Mouse (Mus musculus): ENCODE data around the gene Amigo2. TPM values are rescaled to one million over a fixed set of nuclear protein-coding genes. Genes with fewer than 3 reads are reported as not detected.

Gene Amigo2
- polyA plus RNA-seq, 1 experiment from 2014 or later = 7.9 TPM

DNA sequence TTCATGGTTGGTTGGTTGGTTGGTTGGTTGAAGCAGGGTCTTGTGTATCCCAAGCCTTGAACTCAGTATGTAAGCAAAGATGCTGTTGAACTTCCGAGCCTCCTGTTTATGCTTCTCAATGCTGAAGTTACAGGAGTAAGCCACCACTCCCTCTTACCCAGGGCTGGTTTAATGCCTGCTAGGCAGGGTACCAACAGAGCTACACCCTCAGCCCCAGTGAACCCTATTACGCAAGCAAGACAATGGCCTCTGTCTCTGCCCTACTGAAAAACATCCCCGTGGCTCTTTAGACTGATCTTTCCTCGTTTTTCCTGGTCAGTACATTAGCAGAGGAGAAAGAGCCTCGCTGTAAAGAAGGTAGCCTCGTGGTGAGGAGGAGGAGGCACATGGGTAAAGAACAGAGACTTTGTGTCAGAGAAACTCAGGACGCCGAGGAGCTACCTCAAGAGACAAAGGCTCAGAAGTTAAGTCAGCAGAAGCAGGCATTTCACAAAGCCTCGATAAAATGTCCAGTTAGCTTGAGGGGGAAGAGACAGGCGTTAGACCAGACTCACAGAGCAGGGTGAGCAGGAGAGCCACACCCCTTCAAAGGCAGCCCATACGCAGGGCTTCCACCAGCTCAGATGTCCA, 13.0 kb upstream of the Amigo2 start:
- Histone ChIP-seq H3K9ac (replicated peaks) (no peak overlapping the region), H3K27me3 (no peaks in the 10 kb centered on the region), H3K27ac (replicated peaks) (no peak overlapping the region), H3K4me1 (no peaks in the 10 kb centered on the region), H3K36me3 (no peaks in the 10 kb centered on the region), H3K4me3 (no peak overlapping the region), H3K4me2 (replicated peaks) (no peak overlapping the region), H3K9me3 (no peaks in the 10 kb centered on the region)
- WGBS = 78% methylated on average over 11 of the region's 11 CpGs
- no peak for ATAC-seq (ENCODE audit: low FRiP score, low read depth)

DNA sequence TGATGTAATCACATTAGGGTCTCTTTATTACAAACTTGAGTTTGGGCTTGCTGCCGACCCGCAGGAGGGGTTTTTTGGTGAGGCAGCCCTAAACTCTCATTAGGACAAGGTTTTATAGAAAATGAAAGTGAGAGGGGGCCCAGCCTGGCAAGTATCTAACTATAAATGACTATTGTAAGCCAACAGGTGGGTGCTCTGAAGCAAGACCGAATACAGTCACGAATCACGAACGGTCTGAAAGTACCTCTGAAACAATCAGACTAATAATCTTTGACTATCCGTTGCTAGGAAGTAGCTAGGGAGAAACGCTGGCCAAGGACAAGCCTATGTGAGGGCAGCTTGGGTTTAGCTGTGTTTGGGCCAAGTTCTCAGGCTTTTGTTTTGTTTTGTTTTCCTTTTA, 12.2 kb upstream of the Amigo2 start:
- ATAC-seq (ENCODE audit: low FRiP score, low read depth) = no peak
- no peak overlapping the region for H3K4me3 ChIP-seq
- no peak overlapping the region for H3K9ac ChIP-seq (replicated peaks)
- no peaks in the 10 kb centered on the region for H3K9me3 ChIP-seq
- H3K4me1 ChIP-seq = no peaks in the 10 kb centered on the region
- no peak overlapping the region for H3K4me2 ChIP-seq (replicated peaks)
- WGBS = 89% methylated on average over 8 of the region's 8 CpGs
- H3K27ac ChIP-seq (replicated peaks) = no peak overlapping the region
- no peaks in the 10 kb centered on the region for H3K36me3 ChIP-seq
- H3K27me3 ChIP-seq = no peaks in the 10 kb centered on the region

DNA sequence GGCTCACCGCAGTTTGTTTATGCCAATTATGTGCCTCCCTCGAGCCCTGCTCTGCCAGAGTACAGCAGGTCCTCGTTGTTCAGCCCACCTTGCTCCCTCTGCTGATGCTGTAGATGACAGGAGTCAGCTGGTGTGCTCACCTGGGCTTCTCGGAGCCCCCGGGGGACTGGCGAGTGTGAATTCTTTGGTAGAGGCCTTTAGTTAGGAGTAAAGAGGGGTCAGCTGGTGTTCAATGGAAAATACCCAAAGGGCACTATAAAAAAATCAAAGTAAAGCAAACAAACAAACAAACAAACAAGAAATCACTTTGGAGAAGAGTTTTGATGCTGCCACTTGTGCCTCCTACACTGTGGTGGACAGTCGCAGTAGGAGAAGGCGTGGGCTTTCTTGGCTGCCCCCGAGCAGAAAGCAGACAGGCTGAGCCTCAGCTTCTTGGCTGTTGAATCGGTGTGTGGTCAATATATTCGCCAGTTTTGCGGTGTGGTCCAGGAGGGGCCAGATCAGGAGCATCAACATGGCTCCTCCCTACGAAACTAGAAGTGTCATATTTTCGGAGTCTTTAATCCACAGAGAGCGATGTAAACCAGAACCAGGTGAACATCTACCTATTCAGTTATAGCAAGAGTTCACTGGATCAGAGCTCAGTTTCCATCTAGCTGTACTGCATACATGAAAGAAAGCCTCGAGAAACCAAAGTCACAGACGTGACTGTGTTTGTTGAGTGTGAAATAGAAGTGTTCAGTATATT, 11.6 kb upstream of the Amigo2 start:
- Histone ChIP-seq H3K27ac (replicated peaks) (no peak overlapping the region), H3K27me3 (no peaks in the 10 kb centered on the region), H3K4me1 (no peaks in the 10 kb centered on the region), H3K4me3 (no peak overlapping the region), H3K36me3 (no peaks in the 10 kb centered on the region), H3K9ac (replicated peaks) (no peak overlapping the region), H3K9me3 (no peaks in the 10 kb centered on the region), H3K4me2 (replicated peaks) (no peak overlapping the region)
- 90% methylated on average over 17 of the region's 17 CpGs for WGBS
- no peak for ATAC-seq (ENCODE audit: low FRiP score, low read depth)

DNA sequence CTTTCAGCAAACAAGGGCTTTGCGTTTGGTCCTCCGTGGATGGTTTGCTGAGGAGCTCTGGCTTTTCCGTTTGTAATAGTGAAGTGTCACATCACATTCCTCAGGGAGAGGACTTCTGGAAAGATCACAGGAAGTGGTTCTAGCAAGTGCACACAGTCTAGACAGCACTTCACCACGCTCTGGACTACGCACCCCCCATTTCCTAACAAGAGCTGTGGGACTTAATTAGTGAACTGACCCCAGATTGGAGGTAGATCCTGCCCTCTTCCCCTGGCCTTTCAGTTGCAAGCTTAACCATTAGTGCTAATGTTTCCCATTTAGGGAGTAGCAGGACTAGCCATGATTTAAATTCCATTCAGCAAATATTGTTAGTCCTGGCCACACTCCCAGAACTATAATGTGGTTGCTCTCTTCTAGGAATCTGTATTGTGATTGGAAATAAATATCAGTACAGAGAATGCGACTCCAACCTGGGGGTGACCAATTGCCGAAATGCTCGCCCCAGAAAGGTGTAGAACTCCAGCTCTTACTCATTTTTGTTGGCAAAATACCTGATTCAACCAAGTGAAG, 10.2 kb upstream of the Amigo2 start:
- Histone ChIP-seq H3K4me2 (replicated peaks) (no peak overlapping the region), H3K9me3 (no peaks in the 10 kb centered on the region), H3K27ac (replicated peaks) (no peak overlapping the region), H3K27me3 (no peaks in the 10 kb centered on the region), H3K9ac (replicated peaks) (no peak overlapping the region), H3K4me1 (no peaks in the 10 kb centered on the region), H3K4me3 (no peak overlapping the region), H3K36me3 (no peaks in the 10 kb centered on the region)
- WGBS = 82% methylated on average over 8 of the region's 8 CpGs
- no peak for ATAC-seq (ENCODE audit: low FRiP score, low read depth)

DNA sequence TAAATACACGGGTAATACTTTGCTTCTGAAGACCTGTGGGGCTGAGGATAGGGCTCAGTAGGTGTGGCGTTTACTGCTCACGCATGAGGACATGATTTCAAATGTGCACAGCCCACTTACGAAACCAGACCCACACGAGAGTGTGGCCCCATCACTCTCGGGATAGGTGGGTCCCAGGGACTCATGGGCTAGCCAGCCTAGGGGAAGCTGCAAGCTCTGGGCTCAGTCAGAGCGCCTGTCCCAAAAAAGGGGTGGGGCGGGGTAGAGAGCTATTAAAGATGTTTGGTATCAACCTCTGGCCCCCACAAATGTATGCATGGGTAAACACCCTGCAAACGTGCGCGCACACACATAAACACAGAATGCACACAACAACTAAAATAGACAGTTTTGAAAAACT, 9.3 kb upstream of the Amigo2 start:
- H3K27me3 ChIP-seq = no peaks in the 10 kb centered on the region
- H3K36me3 ChIP-seq = no peaks in the 10 kb centered on the region
- H3K4me1 ChIP-seq = no peaks in the 10 kb centered on the region
- H3K4me3 ChIP-seq = no peak overlapping the region
- H3K9ac ChIP-seq (replicated peaks) = no peak overlapping the region
- ATAC-seq (ENCODE audit: low FRiP score, low read depth) = no peak
- no peaks in the 10 kb centered on the region for H3K9me3 ChIP-seq
- H3K27ac ChIP-seq (replicated peaks) = no peak overlapping the region
- H3K4me2 ChIP-seq (replicated peaks) = no peak overlapping the region
- WGBS = 90% methylated on average over 11 of the region's 11 CpGs

DNA sequence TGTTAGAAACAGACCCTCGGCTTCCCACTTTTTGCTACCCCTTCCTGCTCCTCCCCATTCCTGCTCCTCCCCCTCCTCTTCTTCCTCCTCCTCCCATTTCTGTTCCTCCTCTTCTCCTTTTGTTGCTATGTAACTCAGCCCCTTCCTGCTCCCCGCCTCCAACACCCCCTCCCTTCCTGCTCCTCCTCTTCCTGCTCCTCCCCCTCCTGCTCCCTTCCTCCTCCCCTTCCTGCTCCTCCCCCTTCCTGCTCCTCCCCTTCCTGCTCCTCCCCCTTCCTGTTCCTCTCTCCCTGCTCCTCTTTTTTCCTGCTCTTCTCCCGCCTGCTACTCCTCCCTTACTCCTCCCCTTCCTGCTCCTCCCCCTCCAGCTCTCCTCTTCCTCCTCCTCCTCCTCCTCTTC, 8.7 kb upstream of the Amigo2 start:
- no peak for ATAC-seq (ENCODE audit: low FRiP score, low read depth)
- no peak overlapping the region for H3K4me2 ChIP-seq (replicated peaks)
- H3K4me3 ChIP-seq = no peak overlapping the region
- H3K27ac ChIP-seq (replicated peaks) = no peak overlapping the region
- no peak overlapping the region for H3K9ac ChIP-seq (replicated peaks)
- WGBS = 89% methylated on average over 3 of the region's 3 CpGs
- H3K36me3 ChIP-seq = no peaks in the 10 kb centered on the region
- no peaks in the 10 kb centered on the region for H3K4me1 ChIP-seq
- no peaks in the 10 kb centered on the region for H3K9me3 ChIP-seq
- H3K27me3 ChIP-seq = no peaks in the 10 kb centered on the region

DNA sequence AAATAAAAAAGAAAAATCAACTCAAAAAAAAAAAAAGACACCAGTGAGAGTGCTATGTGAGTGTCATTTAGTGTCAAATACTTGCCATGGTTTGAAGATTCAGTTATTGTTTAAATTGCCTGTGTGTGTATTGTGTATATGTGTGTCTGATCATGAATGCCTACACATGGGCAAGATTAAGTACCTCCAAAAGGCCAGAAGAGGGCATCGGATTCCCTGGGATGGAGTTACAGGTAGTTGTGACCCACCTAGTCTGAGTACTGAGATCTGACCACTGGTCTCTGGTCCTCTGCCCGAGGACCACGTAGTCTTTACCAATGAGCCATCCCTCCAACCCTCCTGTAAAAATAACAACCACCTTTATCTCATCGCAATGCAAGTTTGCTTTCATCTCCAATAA, 7.3 kb upstream of the Amigo2 start:
- Histone ChIP-seq H3K27ac (replicated peaks) (no peak overlapping the region), H3K9ac (replicated peaks) (no peak overlapping the region), H3K4me3 (no peak overlapping the region), H3K4me2 (replicated peaks) (no peak overlapping the region), H3K9me3 (peaks cover 3% of the 10 kb centered on the region; the same call in 1 of the 2 replicates), H3K4me1 (no peaks in the 10 kb centered on the region), H3K27me3 (no peaks in the 10 kb centered on the region), H3K36me3 (no peaks in the 10 kb centered on the region)
- no peak for ATAC-seq (ENCODE audit: low FRiP score, low read depth)
- WGBS = 94% methylated on average over 4 of the region's 4 CpGs

DNA sequence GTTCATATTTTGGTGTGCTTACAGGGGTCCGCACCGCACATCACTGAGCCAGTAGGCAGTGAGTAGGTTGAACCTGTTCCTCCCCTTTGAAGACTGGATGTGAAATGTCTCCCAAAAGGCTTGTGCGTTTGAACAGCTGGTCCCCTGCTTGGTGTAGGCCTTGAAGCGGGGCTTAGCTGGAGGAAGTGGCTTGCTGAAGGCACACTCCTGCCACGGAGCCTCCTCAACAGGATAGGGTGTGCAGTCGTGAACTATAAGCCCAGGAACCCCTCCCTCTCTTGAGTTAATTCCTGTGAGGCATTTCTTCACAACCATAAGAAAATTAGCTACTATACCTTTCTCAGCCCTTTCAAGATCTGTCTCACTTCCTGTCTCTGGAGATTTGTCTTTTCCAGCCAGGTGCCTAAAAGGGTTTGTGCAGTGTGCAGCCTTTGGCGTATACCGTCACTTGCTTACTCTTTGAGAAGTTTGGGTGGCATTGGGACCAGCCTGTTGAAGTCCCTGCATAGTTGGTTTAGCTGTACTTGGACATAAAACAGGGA, 5.5 kb upstream of the Amigo2 start:
- H3K4me2 ChIP-seq (replicated peaks) = no peak overlapping the region
- H3K36me3 ChIP-seq = no peaks in the 10 kb centered on the region
- ATAC-seq (ENCODE audit: low FRiP score, low read depth) = no peak
- H3K9me3 ChIP-seq = peaks cover 3% of the 10 kb centered on the region; the same call in 1 of the 2 replicates
- no peak overlapping the region for H3K9ac ChIP-seq (replicated peaks)
- 0 out of 2 replicates have a peak, but pooled peaks cover 6% of the 10 kb centered on the region for H3K4me1 ChIP-seq
- H3K27ac ChIP-seq (replicated peaks) = no peak overlapping the region
- H3K4me3 ChIP-seq = no peak overlapping the region
- WGBS = 81% methylated on average over 8 of the region's 8 CpGs
- H3K27me3 ChIP-seq = no peaks in the 10 kb centered on the region

DNA sequence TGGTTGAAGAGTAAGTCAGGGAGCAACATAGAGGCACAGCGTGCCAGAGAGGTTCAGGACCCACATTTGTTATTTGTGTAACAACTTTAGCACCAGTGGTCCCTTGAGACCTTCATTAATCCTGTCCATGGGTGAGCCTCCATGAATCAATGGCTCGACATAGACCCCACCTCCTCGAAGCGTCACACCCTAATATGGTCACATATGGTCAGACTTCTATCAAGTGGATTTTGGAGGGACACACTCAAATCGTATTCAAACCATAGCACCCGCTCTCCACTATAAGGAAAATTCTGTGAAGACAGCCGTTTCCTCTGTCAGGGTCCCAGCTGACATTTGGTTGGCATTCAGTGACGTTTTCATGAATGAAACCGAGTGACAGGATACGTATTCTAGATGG, 2.2 kb upstream of the Amigo2 start:
- no peak overlapping the region for H3K4me2 ChIP-seq (replicated peaks)
- H3K36me3 ChIP-seq = no peaks in the 10 kb centered on the region
- peaks cover 16% of the 10 kb centered on the region; the same call in 1 of the 2 replicates for H3K4me1 ChIP-seq
- WGBS = 92% methylated on average over 10 of the region's 10 CpGs
- no peak overlapping the region for H3K27ac ChIP-seq (replicated peaks)
- no peak overlapping the region for H3K9ac ChIP-seq (replicated peaks)
- H3K27me3 ChIP-seq = peaks cover 19% of the 10 kb centered on the region
- peaks cover 3% of the 10 kb centered on the region; the same call in 1 of the 2 replicates for H3K9me3 ChIP-seq
- ATAC-seq (ENCODE audit: low FRiP score, low read depth) = no peak
- H3K4me3 ChIP-seq = no peak overlapping the region

DNA sequence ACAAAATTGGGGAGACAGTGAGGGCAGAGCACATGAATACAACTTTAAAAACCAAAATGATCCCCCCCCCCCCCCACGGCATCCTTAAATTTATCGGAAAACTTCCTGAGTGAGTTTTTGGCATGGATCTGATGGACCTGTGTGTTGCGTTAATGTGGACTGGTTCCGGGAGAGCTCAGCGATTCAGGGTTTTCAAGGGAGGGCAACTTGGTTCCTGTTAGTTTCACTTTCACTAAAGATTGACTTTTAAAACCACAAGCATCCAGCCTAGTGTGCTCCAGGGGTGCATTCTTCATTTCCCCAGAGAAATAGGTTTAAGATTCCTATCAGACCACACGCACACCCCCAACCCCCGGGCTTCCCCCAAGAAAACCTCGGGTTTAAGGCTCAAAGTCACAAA, 1.2 kb upstream of the Amigo2 start:
- H3K27ac ChIP-seq (replicated peaks) = no peak overlapping the region
- ATAC-seq (ENCODE audit: low FRiP score, low read depth) = no peak

DNA sequence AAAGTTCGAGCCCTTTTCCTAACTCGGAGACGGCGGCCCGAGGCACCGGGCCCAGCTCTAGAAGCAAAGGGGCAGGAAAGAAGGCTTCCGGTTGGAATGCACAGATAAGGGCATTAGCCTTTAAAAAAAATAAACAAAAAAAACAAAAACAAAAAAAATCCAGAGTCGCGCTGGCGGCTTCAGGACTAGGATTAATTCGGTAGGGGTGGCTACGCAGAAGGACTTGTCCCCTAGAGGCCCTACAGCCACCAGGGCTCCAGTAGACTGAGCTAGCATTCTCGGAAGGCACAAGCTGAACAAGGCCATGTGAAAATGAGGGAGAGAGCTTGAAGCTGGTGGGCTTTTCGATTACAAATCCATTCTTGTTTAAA, 689 bp upstream of the Amigo2 start:
- Histone ChIP-seq H3K27ac (replicated peaks) (peak overlapping the region; percentile 75), H3K27me3 (peaks cover 19% of the 10 kb centered on the region), H3K9me3 (peaks cover 3% of the 10 kb centered on the region; the same call in 1 of the 2 replicates), H3K36me3 (no peaks in the 10 kb centered on the region), H3K9ac (replicated peaks) (peak overlapping the region; percentile 84), H3K4me3 (peak overlapping the region; percentile 81), H3K4me1 (peaks cover 16% of the 10 kb centered on the region; the same call in 1 of the 2 replicates), H3K4me2 (replicated peaks) (peak overlapping the region; percentile 80)
- ATAC-seq (ENCODE audit: low FRiP score, low read depth) = no peak
- WGBS = under 1% methylated on average over 14 of the region's 14 CpGs

More for the DNA sequence above, 1.2 kb upstream of the Amigo2 start:
- Histone ChIP-seq H3K9me3 (peaks cover 3% of the 10 kb centered on the region; the same call in 1 of the 2 replicates), H3K36me3 (no peaks in the 10 kb centered on the region), H3K4me1 (peaks cover 16% of the 10 kb centered on the region; the same call in 1 of the 2 replicates), H3K4me2 (replicated peaks) (peak overlapping the region; percentile 80), H3K27me3 (peaks cover 19% of the 10 kb centered on the region), H3K4me3 (peak overlapping the region; percentile 81), H3K9ac (replicated peaks) (0 out of 2 replicates have a peak overlapping the region, but pooled peaks have one; percentile 2)
- 57% methylated on average over 8 of the region's 8 CpGs for WGBS

DNA sequence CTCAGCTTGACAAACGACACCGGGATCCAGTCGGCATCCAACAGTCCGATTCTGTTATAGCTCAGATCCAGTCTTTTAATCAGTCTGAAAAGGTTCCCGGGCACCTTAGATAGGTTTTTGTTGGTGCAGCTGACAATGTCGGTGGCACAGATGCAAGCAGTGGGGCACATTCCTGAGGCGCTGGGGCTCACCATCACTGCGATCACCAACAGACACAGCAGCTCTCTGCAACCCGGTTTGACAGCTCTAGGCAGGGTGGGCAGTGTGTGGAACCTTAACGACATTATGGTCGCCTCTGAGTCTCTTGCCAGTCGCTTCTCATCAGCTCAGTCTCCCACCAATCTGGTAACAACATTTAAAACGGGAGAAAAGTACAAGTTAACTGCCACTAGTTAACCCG, 831 bp downstream of the Amigo2 start:
- H3K27ac ChIP-seq (replicated peaks) = no peak overlapping the region
- H3K9ac ChIP-seq (replicated peaks) = peak overlapping the region; percentile 84; the same call in 1 of the 2 replicates
- no peaks in the 10 kb centered on the region for H3K36me3 ChIP-seq
- WGBS = 30% methylated on average over 14 of the region's 14 CpGs
- H3K4me1 ChIP-seq = peaks cover 16% of the 10 kb centered on the region; the same call in 1 of the 2 replicates
- peaks cover 19% of the 10 kb centered on the region for H3K27me3 ChIP-seq
- peaks cover 3% of the 10 kb centered on the region; the same call in 1 of the 2 replicates for H3K9me3 ChIP-seq
- H3K4me3 ChIP-seq = peak overlapping the region; percentile 81
- no peak for ATAC-seq (ENCODE audit: low FRiP score, low read depth)
- H3K4me2 ChIP-seq (replicated peaks) = peak overlapping the region; percentile 80

Measured in midbrain, embryonic 12.5 days (tissue).